Mouse (Mus musculus) megakaryocyte, embryonic 14.5 days (primary cell): ENCODE results near the gene 2810004N23Rik. TPM values are rescaled to one million over a fixed set of nuclear protein-coding genes. Genes with fewer than 3 reads are reported as not detected.

Experiments
- H3K27me3 ChIP-seq: replicated peaks from 2 replicates; pipeline ENCODE3; 2012; ENCODE audit warnings: inconsistent platforms
- H3K36me3 ChIP-seq: replicated peaks from 2 replicates; pipeline ENCODE3; 2012; ENCODE audit warnings: low read length, inconsistent platforms, mixed read lengths
- H3K4me1 ChIP-seq: 2 replicates; pipeline ENCODE4 v1.6.1; 2012; ENCODE audit warnings: inconsistent platforms
- H3K4me3 ChIP-seq: replicated peaks from 2 replicates; pipeline ENCODE3; 2012; ENCODE audit warnings: moderate library complexity, mild to moderate bottlenecking, inconsistent platforms
- H3K9me3 ChIP-seq: 2 replicates; pipeline ENCODE4 v1.6.1; 2012; ENCODE audit warnings: inconsistent platforms
- FLI1 ChIP-seq: IDR thresholded peaks from 2 replicates; pipeline ENCODE4 v1.6.1; 2012; ENCODE audit warnings: low read length, inconsistent platforms, mixed read lengths
- GATA1 ChIP-seq: IDR thresholded peaks from 3 replicates; pipeline ENCODE4 v1.6.1; 2012; ENCODE audit warnings: mixed read lengths, low read length, inconsistent platforms, borderline replicate concordance
- polyA plus RNA-seq: library from polyadenylated mRNA; stranded (reverse); fragments of >175 nt; gene quantifications from 2 replicates; pipeline ENCODE4 v1.2.3, GENCODE M21; 2012; ENCODE audit warnings: low replicate concordance; ENCODE audit not compliant: insufficient read depth

The 2810004N23Rik gene
- polyA plus RNA-seq, 1 experiment: 25.4 TPM

- H3K4me1 ChIP-seq: peaks cover 38% of the 10 kb centered on the region
- no peak overlapping the region for H3K4me3 ChIP-seq
- no peak for TF ChIP-seq GATA1
- TF ChIP-seq FLI1: no peak
- H3K36me3 ChIP-seq: peaks cover 78% of the 10 kb centered on the region
- no peaks in the 10 kb centered on the region for H3K9me3 ChIP-seq
- H3K27me3 ChIP-seq: no peaks in the 10 kb centered on the region
Observed at GRCm38 (mm10) chr8:124840900-124841299, 22.0 kb downstream of the 2810004N23Rik start.

GRCm38 (mm10) chr8:124839371-124839770 is 23.5 kb downstream of the 2810004N23Rik start:
- Histone ChIP-seq H3K4me1 (peaks cover 34% of the 10 kb centered on the region), H3K27me3 (no peaks in the 10 kb centered on the region), H3K4me3 (no peak overlapping the region), H3K36me3 (peaks cover 66% of the 10 kb centered on the region), H3K9me3 (no peaks in the 10 kb centered on the region)
- TF ChIP-seq FLI1 (no peak), GATA1 (no peak)

DNA sequence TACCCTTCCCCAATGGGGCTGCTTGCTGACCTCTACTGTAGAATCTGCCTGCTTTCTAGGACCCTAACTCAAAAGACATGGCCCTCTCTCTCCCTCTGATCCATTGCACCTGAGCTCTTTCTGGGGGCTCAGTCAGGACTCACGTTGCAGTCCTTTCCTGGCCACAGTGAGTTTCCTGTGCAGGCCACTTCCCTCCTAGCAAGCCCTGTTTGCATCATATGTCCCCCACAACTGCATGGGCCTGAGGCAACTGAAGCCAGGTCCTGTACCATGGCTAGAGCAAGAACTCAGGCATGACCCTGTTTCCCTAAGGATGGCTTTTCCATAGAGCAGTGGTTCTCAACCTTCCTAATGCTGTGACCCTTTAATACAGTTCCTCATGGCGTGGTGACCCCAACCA is 25.0 kb downstream of the 2810004N23Rik start:
- no peak for TF ChIP-seq GATA1
- no peak for TF ChIP-seq FLI1
- H3K27me3 ChIP-seq: peaks cover 13% of the 10 kb centered on the region
- H3K36me3 ChIP-seq: peaks cover 53% of the 10 kb centered on the region
- no peak overlapping the region for H3K4me3 ChIP-seq
- peaks cover 31% of the 10 kb centered on the region for H3K4me1 ChIP-seq
- no peaks in the 10 kb centered on the region for H3K9me3 ChIP-seq

- H3K4me1 ChIP-seq: peaks cover 26% of the 10 kb centered on the region
- no peak overlapping the region for H3K4me3 ChIP-seq
- no peak for TF ChIP-seq FLI1
- TF ChIP-seq GATA1: no peak
- no peaks in the 10 kb centered on the region for H3K9me3 ChIP-seq
- H3K27me3 ChIP-seq: peaks cover 24% of the 10 kb centered on the region
- H3K36me3 ChIP-seq: peaks cover 44% of the 10 kb centered on the region
Observed at GRCm38 (mm10) chr8:124836907-124837306, 26.0 kb downstream of the 2810004N23Rik start.

DNA sequence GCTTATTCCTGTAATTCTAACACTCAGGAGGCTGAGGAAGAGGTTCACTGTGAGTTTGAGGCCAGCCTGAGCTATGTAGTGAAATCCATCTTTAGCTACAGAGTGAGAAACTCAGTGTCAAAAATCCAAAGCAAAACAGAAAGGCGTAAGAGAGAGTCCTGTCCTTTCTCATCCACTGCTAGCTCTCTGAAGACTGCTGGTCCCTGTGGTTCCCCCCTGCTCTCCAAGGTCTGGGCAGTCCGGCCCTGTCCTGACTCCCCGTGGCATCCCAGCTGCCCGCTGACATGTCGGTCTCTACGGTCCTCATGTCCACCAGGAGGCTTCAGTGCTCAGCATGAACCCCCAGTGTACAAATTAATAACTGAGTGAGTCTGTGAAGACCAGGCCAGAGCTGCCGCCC is 26.6 kb downstream of the 2810004N23Rik start:
- Histone ChIP-seq H3K36me3 (peaks cover 38% of the 10 kb centered on the region), H3K4me3 (no peak overlapping the region), H3K4me1 (peaks cover 30% of the 10 kb centered on the region), H3K9me3 (no peaks in the 10 kb centered on the region), H3K27me3 (peaks cover 30% of the 10 kb centered on the region)
- TF ChIP-seq FLI1 (no peak), GATA1 (no peak)

GRCm38 (mm10) chr8:124835848-124836247 is 27.1 kb downstream of the 2810004N23Rik start:
- Histone ChIP-seq H3K4me3 (no peak overlapping the region), H3K4me1 (peaks cover 30% of the 10 kb centered on the region), H3K27me3 (peaks cover 30% of the 10 kb centered on the region), H3K36me3 (peaks cover 34% of the 10 kb centered on the region), H3K9me3 (no peaks in the 10 kb centered on the region)
- TF ChIP-seq GATA1 (no peak), FLI1 (no peak)

- Histone ChIP-seq H3K4me3 (no peak overlapping the region), H3K9me3 (no peaks in the 10 kb centered on the region), H3K4me1 (peaks cover 39% of the 10 kb centered on the region), H3K36me3 (peaks cover 12% of the 10 kb centered on the region), H3K27me3 (peaks cover 50% of the 10 kb centered on the region)
- TF ChIP-seq FLI1 (no peak), GATA1 (no peak)
Observed at GRCm38 (mm10) chr8:124833430-124834205, 29.3 kb downstream of the 2810004N23Rik start.

- no peaks in the 10 kb centered on the region for H3K9me3 ChIP-seq
Observed at GRCm38 (mm10) chr8:124831941-124832340, 31.0 kb downstream of the 2810004N23Rik start.

DNA sequence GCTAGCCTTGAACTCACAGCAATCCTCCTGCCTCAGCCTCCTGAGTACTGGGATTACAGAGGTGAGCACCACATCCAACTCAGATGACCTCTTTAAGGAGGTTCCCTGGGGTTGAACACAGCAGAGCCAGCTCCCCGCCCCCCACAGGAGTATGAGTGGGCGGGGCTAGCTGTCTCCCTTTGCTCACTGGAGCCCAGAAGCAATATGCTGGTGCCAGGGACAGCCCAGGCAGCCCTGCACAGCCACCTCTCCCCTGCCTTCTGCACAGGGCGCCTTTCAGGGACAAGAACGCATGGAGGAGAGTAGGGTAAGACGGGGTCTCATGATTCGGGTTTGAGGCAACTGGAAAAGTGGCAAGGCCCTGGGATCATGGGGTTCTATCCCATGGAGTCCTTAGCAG is 31.4 kb downstream of the 2810004N23Rik start:
- peaks cover 34% of the 10 kb centered on the region for H3K4me1 ChIP-seq
- H3K4me3 ChIP-seq: no peak overlapping the region
- TF ChIP-seq GATA1 (no peak), FLI1 (no peak)
- H3K36me3 ChIP-seq: no peaks in the 10 kb centered on the region
- peaks cover 69% of the 10 kb centered on the region for H3K27me3 ChIP-seq
- H3K9me3 ChIP-seq: no peaks in the 10 kb centered on the region

More at GRCm38 (mm10) chr8:124831941-124832340, 31.0 kb downstream of the 2810004N23Rik start:
- no peak overlapping the region for H3K4me3 ChIP-seq
- H3K27me3 ChIP-seq: peaks cover 65% of the 10 kb centered on the region
- H3K36me3 ChIP-seq: no peaks in the 10 kb centered on the region
- H3K4me1 ChIP-seq: peaks cover 31% of the 10 kb centered on the region
- TF ChIP-seq FLI1: no peak
- no peak for TF ChIP-seq GATA1

GRCm38 (mm10) chr8:124830050-124830449 is 32.9 kb downstream of the 2810004N23Rik start:
- Histone ChIP-seq H3K9me3 (no peaks in the 10 kb centered on the region), H3K27me3 (peaks cover 78% of the 10 kb centered on the region), H3K36me3 (no peaks in the 10 kb centered on the region), H3K4me1 (peaks cover 36% of the 10 kb centered on the region), H3K4me3 (no peak overlapping the region)
- TF ChIP-seq FLI1 (no peak), GATA1 (no peak)
